Comparison of ENCODE assay signal across 8 mouse cellular contexts in the genomic region with DNA sequence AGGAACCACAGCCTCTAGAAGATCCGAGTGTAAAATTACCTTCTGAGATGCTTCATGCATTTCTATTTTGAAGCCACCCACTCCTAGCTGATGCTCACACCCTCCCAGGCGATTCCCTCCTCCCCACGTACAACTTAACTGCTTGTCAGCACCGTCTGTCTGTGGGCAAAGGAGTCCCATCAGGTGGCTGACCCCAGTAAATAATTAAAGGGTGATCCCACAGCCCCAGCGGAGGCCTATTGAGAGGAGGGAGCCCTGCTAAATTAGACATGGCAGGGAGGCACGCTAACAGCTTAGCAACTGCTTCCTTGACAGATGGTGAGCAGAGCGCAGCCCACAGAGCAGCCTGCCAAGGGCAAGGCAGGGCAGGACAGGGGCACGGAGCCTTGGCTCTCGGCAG. TPM values are rescaled to one million over a fixed set of nuclear protein-coding genes. Genes with fewer than 3 reads are reported as not detected.
DNase-seq lines count a peak whose midpoint lies in the region; ATAC-seq lines count a peak whose summit lies in the region.
"Had no signal": no experiment of that assay in that cellular context is flagged by ENCODE, and none has a peak within 500 bp of the region (broad histone marks: within the 10 kb centered on the region; RNA-seq: fewer than 3 reads in every experiment).

No protein-coding gene starts in this region.

- H3K4me1 ChIP-seq in forebrain, embryonic 16.5 days (replicated peaks; ENCODE audit: control insufficient read depth, insufficient read depth, low read length), result peaks cover 11% of the 10 kb centered on the region
- H3K4me1 ChIP-seq in midbrain, embryonic 11.5 days (ENCODE audit: control insufficient read depth, insufficient read depth, low read length), result peaks cover 17% of the 10 kb centered on the region

- WGBS in forebrain, embryonic 16.5 days, result 9% methylated on average over 9 of the region's 9 CpGs
- WGBS in midbrain, embryonic 11.5 days, result 29% methylated on average over 9 of the region's 9 CpGs

- H3K4me3 ChIP-seq in forebrain, embryonic 16.5 days (replicated peaks; ENCODE audit: low read length), result no peak overlapping the region
- H3K4me3 ChIP-seq in midbrain, embryonic 11.5 days (ENCODE audit: low read depth, low read length), result no peak overlapping the region
- H3K4me3 ChIP-seq: myocyte had no signal

- H3K27ac ChIP-seq in forebrain, embryonic 16.5 days (ENCODE audit: low read length), result peak overlapping the region; percentile 5
- H3K27ac ChIP-seq in midbrain, embryonic 11.5 days (ENCODE audit: low read depth, low read length), result no peak overlapping the region

- DNase-seq in Muller cell, postnatal 12 days (ENCODE audit: inconsistent ontology term), result peak; percentile 66
- DNase-seq in cerebellum, adult 11 months, result peak; percentile 51
- no peak for DNase-seq in midbrain, embryonic 11.5 days (ENCODE audit: low spot score, missing footprints)
- no peak for DNase-seq in spleen, postnatal 36 days (ENCODE audit: low spot score in 2 of 2)
- no peak for DNase-seq in adrenal gland, postnatal 4 days (ENCODE audit: low spot score in 2 of 2)
- no peak for DNase-seq in thymus, postnatal 25 days

- peak; percentile 72 for ATAC-seq in forebrain, embryonic 16.5 days
- ATAC-seq in midbrain, embryonic 11.5 days (ENCODE audit: low FRiP score), result peak; percentile 58; the same call in 1 of the 2 replicates

- H3K4me2 ChIP-seq in forebrain, embryonic 16.5 days (ENCODE audit: low read length), result no peak overlapping the region
- H3K4me2 ChIP-seq in midbrain, embryonic 11.5 days, result no peak overlapping the region

- no peaks in the 10 kb centered on the region for H3K36me3 ChIP-seq in forebrain, embryonic 16.5 days (ENCODE audit: control insufficient read depth, insufficient read depth)
- H3K36me3 ChIP-seq in midbrain, embryonic 11.5 days (ENCODE audit: control insufficient read depth, insufficient read depth, low read length), result no peaks in the 10 kb centered on the region

- no peaks in the 10 kb centered on the region for H3K9me3 ChIP-seq in forebrain, embryonic 16.5 days (ENCODE audit: control insufficient read depth, low read length)
- no peaks in the 10 kb centered on the region for H3K9me3 ChIP-seq in midbrain, embryonic 11.5 days (ENCODE audit: control insufficient read depth, low read length)

- no peak overlapping the region for H3K9ac ChIP-seq in forebrain, embryonic 16.5 days (replicated peaks; ENCODE audit: low read depth, low read length)
- no peak overlapping the region for H3K9ac ChIP-seq in midbrain, embryonic 11.5 days (ENCODE audit: low read length)

- no peaks in the 10 kb centered on the region for H3K27me3 ChIP-seq in forebrain, embryonic 16.5 days (replicated peaks; ENCODE audit: control insufficient read depth, insufficient read depth, low read length)
- no peaks in the 10 kb centered on the region for H3K27me3 ChIP-seq in midbrain, embryonic 11.5 days (ENCODE audit: control insufficient read depth, insufficient read depth, low read length)

RNA-seq across cellular contexts. Expression of a gene that starts 29.5 kb away (rescaled TPM):
- polyA plus RNA-seq in forebrain, embryonic 16.5 days (2015; fragmentation: Nextera tagmentation; extraction: Ambion mirVana), result 3.7 and 5.1 TPM in 2 replicates
- polyA plus RNA-seq in midbrain, embryonic 11.5 days (2014; fragmentation: Nextera tagmentation; extraction: Ambion mirVana), result 2.4 and 3.3 TPM in 2 replicates
- total RNA-seq in adrenal gland, postnatal 4 days (2021), result 10 to 100 TPM; 16.0 to 16.9 TPM

Comparison
In these comparisons a context has a peak if more than half of its experiments do, and no peak if none do; other contexts are left out.
1. DNase-seq: peak in Muller cell, postnatal 12 days (single experiment) and cerebellum, adult 11 months (single experiment); none in midbrain, embryonic 11.5 days (single experiment), spleen, postnatal 36 days (0 of 2), adrenal gland, postnatal 4 days (0 of 2) and thymus, postnatal 25 days (single experiment).